Mouse (Mus musculus): Measurements from ENCODE around the gene Zfp292.

Zfp292 gene

DNA sequence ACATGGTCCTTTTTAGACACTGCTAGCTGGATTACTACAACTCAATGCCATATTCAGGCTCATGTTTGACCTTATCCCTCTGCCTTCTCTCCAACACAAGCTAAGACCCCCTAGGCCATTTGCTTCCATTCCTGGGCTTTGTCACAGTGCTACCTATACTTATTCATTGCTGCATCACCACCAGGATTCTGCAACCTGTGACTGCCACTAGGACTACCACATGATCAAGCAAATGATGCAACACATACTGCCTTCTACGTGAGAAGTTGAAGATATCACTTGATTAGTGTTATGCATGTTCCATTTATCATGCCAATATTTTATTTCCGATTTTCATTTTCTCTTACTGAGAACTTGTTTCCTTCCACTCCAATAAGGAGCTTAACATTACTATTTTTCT is 84.8 kb downstream of the Zfp292 start:
- CTCF ChIA-PET = no interaction called here

DNA sequence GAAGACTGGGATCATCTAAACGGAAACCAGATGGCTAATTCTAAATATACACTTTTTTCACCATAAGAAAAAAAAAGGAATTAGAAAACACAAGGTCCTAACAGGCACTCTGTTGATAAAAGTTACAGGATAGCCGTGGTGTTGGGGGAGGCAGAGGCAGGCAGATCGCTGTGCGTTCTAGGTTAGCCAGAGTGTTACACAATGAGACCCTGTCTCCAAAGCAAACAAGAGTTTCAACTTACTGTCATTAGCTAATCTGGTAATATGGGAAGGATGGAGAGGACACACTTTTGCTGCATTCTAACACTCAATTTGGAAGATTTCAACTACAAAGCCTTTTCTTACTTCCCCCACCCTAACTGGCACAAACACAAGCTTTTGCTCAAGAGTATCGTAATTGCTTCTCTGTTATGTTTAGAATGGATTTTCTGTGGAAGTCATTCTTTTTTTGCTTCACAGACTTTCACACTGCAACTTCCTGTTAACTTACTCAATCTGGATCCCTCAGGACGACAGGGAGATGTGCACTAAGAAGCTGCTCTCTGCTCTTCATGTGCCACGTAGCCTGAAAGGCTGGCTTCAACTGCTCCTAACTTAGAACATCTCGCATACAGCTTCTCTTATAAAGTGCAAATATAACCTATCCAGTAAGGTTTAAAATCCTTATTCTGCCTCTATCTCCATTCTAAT is 85.3 kb downstream of the Zfp292 start:
- CTCF ChIA-PET = no interaction called here

DNA sequence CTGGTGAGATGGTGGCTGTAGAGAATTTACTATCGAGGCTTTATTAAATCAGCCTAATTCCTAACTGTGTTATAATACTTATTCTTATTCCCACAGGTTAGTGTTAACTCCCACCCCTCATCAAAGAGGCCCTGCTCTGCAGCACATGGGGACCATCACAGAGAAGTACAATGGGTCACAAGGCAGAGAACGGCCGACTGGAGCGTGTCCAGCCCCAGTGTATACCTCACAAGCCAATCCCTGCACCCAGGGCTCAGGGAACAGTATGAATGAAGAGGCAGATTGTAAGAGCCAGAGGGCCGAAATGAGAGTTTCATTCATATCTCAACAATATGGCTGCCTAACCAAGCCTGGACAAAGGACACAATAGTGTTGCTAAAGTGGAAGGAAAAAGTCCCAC is 86.5 kb downstream of the Zfp292 start:
- CTCF ChIA-PET = no interaction called here

GRCm38 (mm10) chr4:34786476-34786875 is 96.3 kb downstream of the Zfp292 start:
- CTCF ChIA-PET = interaction anchor here (0.8 kb wide), 1 partner anchor 13 kb away, joined by 4 read pairs; no protein-coding TSS in a partner anchor

- CTCF ChIA-PET = interaction anchor here (0.6 to 0.7 kb wide), 2 partner anchors 137 to 485 kb away, joined by 3 read pairs; no protein-coding TSS in a partner anchor
These were observed 97.1 kb downstream of the Zfp292 start for GRCm38 (mm10) chr4:34785646-34786045.

GRCm38 (mm10) chr4:34784865-34785264 is 97.9 kb downstream of the Zfp292 start:
- CTCF ChIA-PET = interaction anchor here (0.6 to 0.7 kb wide), 2 partner anchors 138 to 486 kb away, joined by 3 read pairs; no protein-coding TSS in a partner anchor

DNA sequence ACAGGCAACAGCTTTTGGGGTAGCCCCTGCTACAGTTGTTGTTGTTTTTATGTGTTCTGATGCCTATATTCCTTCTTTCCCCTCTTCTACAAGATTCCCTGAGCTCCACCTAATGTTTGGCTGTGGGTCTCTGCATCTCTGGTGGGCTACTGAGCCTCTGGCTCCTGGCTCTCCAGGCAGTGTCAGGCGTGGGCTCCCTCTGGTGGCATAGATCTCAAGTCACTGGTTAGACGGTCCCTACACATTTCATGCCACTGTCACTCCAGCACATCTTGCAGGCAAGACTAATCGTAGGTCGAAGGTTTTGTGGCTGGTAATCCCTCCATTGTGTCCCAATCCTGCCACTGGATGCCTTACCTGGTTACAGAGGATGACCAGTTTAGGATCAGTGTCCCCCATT is 100.0 kb downstream of the Zfp292 start:
- CTCF ChIA-PET = no interaction called here

GRCm38 (mm10) chr4:34777677-34778527 is 104.9 kb downstream of the Zfp292 start, which contains the start of gene Smim8:
Gene Smim8, minus strand, starts transcription at chr4:34778423.
- CTCF ChIA-PET = no interaction called here

- CTCF ChIA-PET = no interaction called here
These were observed 110.9 kb downstream of the Zfp292 start for GRCm38 (mm10) chr4:34771652-34772371.

- CTCF ChIA-PET = no interaction called here
These were observed 126.6 kb downstream of the Zfp292 start, which contains the start of gene Gm136 for GRCm38 (mm10) chr4:34756163-34756562. Gene Gm136, minus strand, starts transcription at chr4:34756263.
